Mouse (Mus musculus) ES-E14 (cell line): ENCODE measurements around the gene Ero1lb. TPM values are rescaled to one million over a fixed set of nuclear protein-coding genes. Genes with fewer than 3 reads are reported as not detected.

ENCODE experiments used
- DNase-seq: peaks from one replicate; pipeline ENCODE4 v3.0.0-alpha.2; 2013; ENCODE audit warnings: low read depth, low spot score
- H3K27ac ChIP-seq: 2 replicates; pipeline ENCODE4 v1.5.1; 2012; ENCODE audit warnings: low read depth, mild to moderate bottlenecking, low read length, moderate library complexity, mixed read lengths; ENCODE audit not compliant: poor library complexity, insufficient read depth, severe bottlenecking
- H3K36me3 ChIP-seq: 2 replicates; pipeline ENCODE4 v1.6.1; 2012; ENCODE audit warnings: mild to moderate bottlenecking, low read length, moderate library complexity, mixed read lengths; ENCODE audit not compliant: control insufficient read depth, poor library complexity, insufficient read depth, severe bottlenecking
- H3K4me1 ChIP-seq, 2 experiments: fragments of 150-350 bp in 1 of 2; sonication (generic) in 1 of 2; 2 replicates each; pipeline ENCODE4 v1.6.1; 2012; ENCODE audit warnings: low read length in 2 of 2, mild to moderate bottlenecking in 1 of 2, mixed read lengths in 1 of 2; ENCODE audit not compliant: control insufficient read depth in 2 of 2, insufficient read depth in 2 of 2, poor library complexity in 1 of 2
- H3K4me3 ChIP-seq, 2 experiments: fragments of 150-350 bp in 1 of 2; sonication (generic) in 1 of 2; 2 replicates each; pipeline ENCODE4 v1.5.1; 2012; ENCODE audit warnings: low read length in 2 of 2, low read depth in 1 of 2, mild to moderate bottlenecking in 1 of 2, mixed read lengths in 1 of 2; ENCODE audit not compliant: insufficient read depth in 1 of 2, poor library complexity in 1 of 2, severe bottlenecking in 1 of 2
- H3K9ac ChIP-seq: 2 replicates; pipeline ENCODE4 v1.6.1; 2012; ENCODE audit warnings: low read depth, mild to moderate bottlenecking, low read length, mixed read lengths; ENCODE audit not compliant: poor library complexity, insufficient read depth, severe bottlenecking
- H3K9me3 ChIP-seq: fragments of 150-350 bp; sonication (generic); 2 replicates; pipeline ENCODE4 v1.6.1; 2012; ENCODE audit warnings: low read depth, mild to moderate bottlenecking, low read length; ENCODE audit not compliant: control insufficient read depth, insufficient read depth
- CHD2 ChIP-seq: IDR thresholded peaks from 2 replicates; pipeline ENCODE4 v1.6.1; 2014; ENCODE audit warnings: mild to moderate bottlenecking, low read depth, low read length, inconsistent platforms
- HCFC1 ChIP-seq: IDR thresholded peaks from 2 replicates; pipeline ENCODE4 v1.6.1; 2012; ENCODE audit warnings: low read length, inconsistent platforms, borderline replicate concordance; ENCODE audit not compliant: insufficient read depth
- MAFK ChIP-seq: IDR thresholded peaks from 2 replicates; pipeline ENCODE4 v1.6.1; 2014; ENCODE audit warnings: mild to moderate bottlenecking, low read depth, low read length, inconsistent platforms; ENCODE audit not compliant: insufficient read depth
- ZC3H11A ChIP-seq: IDR thresholded peaks from 2 replicates; pipeline ENCODE4 v1.6.1; 2012; ENCODE audit warnings: low read depth, mild to moderate bottlenecking, inconsistent platforms, low read length, borderline replicate concordance
- ZNF384 ChIP-seq: IDR thresholded peaks from 2 replicates; pipeline ENCODE4 v1.6.1; 2012; ENCODE audit warnings: low read depth, low read length, inconsistent platforms
- in situ Hi-C, 2 experiments: fragments of 600-800 bp; cut with MboI; formaldehyde crosslinking; loops; one replicate each; pipeline ENCODE4 v1.15.1; 2025; ENCODE audit warnings: low sequenced_read_pairs in 2 of 2, inconsistent platforms in 1 of 2; ENCODE audit not compliant: unreplicated experiment in 2 of 2
- total RNA-seq: library from RNA; depleted of rRNA; stranded (reverse); fragments of 300-350 nt; gene quantifications from 2 replicates; pipeline ENCODE4 v1.2.3, GENCODE M21; 2012; rRNA removed

Ero1lb gene
- 3.7 and 4.2 TPM in 2 replicates for total RNA-seq

DNA sequence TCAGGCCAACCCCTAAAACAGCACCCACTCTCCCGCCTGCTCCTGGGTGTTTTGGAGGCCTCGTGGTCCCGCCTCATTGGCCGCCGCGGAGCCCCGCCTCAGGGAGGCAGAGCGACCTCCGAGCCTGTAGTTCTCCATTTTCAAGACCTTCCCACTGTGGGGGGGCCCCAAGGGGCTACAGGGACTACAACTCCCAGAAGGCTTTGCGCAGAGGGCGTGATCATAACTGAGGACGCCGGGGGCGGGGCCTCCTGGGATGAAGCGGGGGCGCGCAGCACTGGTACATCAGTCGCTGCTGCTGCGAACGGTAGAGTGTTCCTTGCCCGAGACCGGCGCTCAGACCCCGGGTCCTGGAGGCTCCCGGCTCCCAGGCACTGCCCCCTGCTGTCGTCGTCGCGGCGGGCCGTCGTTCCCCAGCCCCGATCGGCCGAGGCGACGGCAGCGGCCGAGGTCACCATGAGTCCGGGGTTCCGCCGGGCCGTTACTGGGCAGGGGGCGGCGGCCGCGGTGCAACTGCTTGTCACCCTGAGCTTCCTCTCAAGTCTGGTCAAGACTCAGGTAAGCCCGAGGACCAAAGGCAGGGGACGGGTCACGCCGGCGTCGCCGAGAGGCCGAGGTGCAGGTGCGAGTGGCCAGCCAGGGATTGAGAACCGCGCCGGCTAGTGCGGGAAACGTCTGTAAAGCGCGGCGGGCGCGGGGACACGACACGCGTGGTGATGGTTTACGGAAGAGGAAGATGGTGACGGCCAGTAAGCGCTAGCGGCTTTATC, at the start of gene Ero1lb:
Gene Ero1lb (plus strand): TSS at position 254 of the 770 bp plus-strand sequence.
- Histone ChIP-seq H3K4me1 (peaks cover 3 to 4% of the 10 kb centered on the region in 2 experiments; a peak in 1 of 4 replicates), H3K27ac (no peak within 1 kb of the TSS), H3K4me3 (peak within 1 kb of the TSS; percentile 90 to 94), H3K9ac (peak within 1 kb of the TSS; percentile 80), H3K9me3 (no peaks in the 10 kb centered on the region), H3K36me3 (no peaks in the 10 kb centered on the region)
- in situ Hi-C loops, result no loop called here
- DNase-seq, result peak; percentile 99
- TF ChIP-seq MAFK (no peak), ZC3H11A (no peak), CHD2 (no peak), HCFC1 (peak; percentile 94), ZNF384 (no peak)

- in situ Hi-C loops, result no loop called here
- no peak overlapping the region for H3K27ac ChIP-seq
- peak overlapping the region in 1 of 2 experiments; percentile 65; a peak in 1 of 4 replicates for H3K4me3 ChIP-seq
- no peak for DNase-seq
- no peaks in the 10 kb centered on the region for H3K4me1 ChIP-seq
- peak; percentile 63; the same call in 1 of the 2 replicates for TF ChIP-seq ZNF384
- no peak for TF ChIP-seq CHD2
- TF ChIP-seq HCFC1, result no peak
- no peak for TF ChIP-seq MAFK
- no peak for TF ChIP-seq ZC3H11A
- H3K9me3 ChIP-seq, result no peaks in the 10 kb centered on the region
- H3K9ac ChIP-seq, result no peak overlapping the region
- no peaks in the 10 kb centered on the region for H3K36me3 ChIP-seq
Measured at GRCm38 (mm10) chr13:12519371-12519770, 46.3 kb upstream of the Ero1lb start.

DNA sequence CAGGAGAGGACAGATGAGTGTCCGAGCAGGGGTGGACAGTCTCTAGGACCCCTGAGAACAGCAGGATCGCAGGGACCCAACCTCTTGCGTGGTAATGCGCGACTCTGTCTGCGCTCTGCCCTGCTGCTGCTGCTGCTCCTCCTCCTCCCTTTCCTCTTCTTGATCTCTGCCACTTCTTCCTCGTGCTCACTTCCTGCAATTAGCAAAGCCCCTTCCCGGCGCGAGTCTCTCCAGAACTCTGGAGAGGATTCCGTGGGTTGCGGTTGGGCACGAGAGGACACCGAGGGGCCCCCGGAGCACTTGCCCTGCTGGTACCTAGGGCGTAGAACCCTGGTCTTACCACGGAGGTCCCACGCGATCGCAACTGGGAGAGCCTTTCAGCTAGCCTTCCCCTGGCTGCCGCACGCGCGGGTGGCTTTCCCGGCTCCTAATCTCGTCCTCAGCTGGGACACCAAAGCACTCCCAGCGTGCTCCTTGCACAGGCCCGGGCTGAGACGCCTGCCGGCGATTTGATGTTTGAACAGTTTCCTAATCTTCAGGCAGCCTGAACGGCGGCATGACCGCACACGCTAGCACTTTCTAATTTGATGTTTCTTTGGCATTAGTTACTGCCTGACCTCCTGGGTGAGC, 45.6 kb upstream of the Ero1lb start, which contains the start of gene Edaradd:
Gene Edaradd (minus strand): TSS at position 484 of the 630 bp plus-strand sequence.
- Histone ChIP-seq H3K9ac (peak within 1 kb of the TSS; percentile 24), H3K27ac (no peak within 1 kb of the TSS), H3K9me3 (no peaks in the 10 kb centered on the region), H3K36me3 (no peaks in the 10 kb centered on the region), H3K4me3 (peak within 1 kb of the TSS; percentile 46 to 65), H3K4me1 (no peaks in the 10 kb centered on the region)
- TF ChIP-seq HCFC1, result no peak
- no peak for TF ChIP-seq ZNF384
- TF ChIP-seq ZC3H11A, result no peak
- TF ChIP-seq MAFK, result no peak
- no peak for TF ChIP-seq CHD2
- in situ Hi-C loops, result no loop called here
- peak; percentile 40 for DNase-seq

DNA sequence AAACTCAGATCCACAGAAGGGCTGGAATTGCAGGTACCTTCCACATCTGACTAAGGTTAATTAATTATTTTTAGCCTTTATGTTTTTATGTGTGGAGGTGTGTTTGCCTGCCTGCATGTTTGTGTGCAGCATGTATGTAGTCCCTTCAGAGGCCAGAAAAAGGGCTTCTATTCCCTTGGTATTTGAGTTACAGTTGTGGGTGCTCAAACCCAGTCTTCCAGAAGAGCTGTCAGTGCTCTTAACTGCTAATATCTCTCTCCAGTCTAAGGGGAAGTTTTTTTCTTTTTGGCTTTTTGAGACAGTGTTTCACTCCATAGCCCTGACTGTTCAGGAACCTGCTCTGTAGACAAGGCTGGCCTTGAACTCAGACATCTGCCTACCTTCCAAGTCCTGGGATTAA, 43.3 kb upstream of the Ero1lb start:
- in situ Hi-C loops, result no loop called here
- H3K9ac ChIP-seq, result no peak overlapping the region
- no peak for TF ChIP-seq ZNF384
- TF ChIP-seq ZC3H11A, result no peak
- no peak for TF ChIP-seq MAFK
- TF ChIP-seq CHD2, result no peak
- no peak for TF ChIP-seq HCFC1

More for the DNA sequence above, 43.3 kb upstream of the Ero1lb start:
- no peak for DNase-seq
- no peaks in the 10 kb centered on the region for H3K36me3 ChIP-seq
- H3K4me1 ChIP-seq, result no peaks in the 10 kb centered on the region
- no peak overlapping the region for H3K27ac ChIP-seq
- no peak overlapping the region for H3K4me3 ChIP-seq
- H3K9me3 ChIP-seq, result no peaks in the 10 kb centered on the region
